Mouse (Mus musculus): ENCODE measurements around the gene Tshz3.
A peak's percentile ranks its signal among the peaks of the same experiment; 100 is the strongest.

Gene Tshz3

DNA sequence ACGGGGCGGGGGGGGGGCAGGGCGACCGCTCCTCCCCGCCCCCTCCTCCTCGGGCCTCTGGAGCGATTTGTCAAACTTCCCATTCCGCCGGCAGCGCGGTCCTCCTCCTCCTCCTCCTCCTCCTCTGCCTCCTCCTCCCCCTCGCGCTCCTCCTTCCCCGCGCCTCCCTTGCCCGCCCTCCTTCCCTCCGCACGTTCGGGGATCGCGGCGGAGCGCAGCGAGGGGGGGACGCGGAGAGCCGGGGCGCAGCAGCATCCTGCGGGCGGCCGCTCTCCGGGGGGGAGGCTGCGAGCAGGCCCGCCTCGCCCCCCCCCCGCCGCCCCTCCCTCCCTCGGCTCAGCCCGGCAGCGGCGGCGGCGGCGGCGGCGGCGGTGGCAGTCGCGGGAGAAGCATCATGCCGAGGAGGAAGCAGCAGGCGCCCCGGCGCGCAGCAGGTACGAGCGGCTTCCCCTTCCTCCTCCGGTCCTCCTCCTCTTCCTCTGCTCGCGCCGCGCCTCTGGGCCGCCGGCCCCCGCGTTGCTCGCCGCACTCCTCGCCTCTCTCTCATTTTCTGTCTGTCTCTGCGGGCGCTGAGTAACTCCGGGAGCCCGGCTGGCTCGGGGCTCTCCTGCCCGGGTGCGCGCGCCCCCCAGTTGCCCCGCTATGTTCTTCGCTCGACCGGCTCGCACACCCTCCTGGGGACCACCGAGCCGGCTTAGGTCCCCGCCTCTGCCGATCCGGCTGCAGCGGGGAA lies at the start of gene Tshz3:
TSS of gene Tshz3 (plus strand) at position 263 of the 733 bp plus-strand sequence.
- DNase-seq, result peak; percentile 73 to 80

DNA sequence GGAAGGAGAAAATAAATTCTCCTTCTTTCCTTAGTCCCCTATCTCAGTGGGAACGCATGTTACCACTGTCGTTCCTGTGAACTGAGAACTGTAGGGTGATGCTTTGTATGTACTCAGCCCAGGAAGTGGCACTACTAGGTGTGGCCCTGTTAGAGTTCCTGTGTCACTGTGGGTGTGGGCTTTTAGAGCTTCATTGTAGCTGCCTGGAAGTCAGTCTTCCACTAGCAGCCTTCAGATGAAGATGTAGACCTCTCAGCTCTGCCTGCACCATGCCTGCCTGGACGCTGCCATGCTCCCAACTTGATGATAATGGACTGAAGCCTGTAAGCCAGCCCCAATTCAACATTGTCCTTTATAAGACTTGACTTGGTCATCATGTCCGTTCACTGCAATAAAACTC lies 42.0 kb upstream of the Tshz3 start:
- no peak for DNase-seq

DNA sequence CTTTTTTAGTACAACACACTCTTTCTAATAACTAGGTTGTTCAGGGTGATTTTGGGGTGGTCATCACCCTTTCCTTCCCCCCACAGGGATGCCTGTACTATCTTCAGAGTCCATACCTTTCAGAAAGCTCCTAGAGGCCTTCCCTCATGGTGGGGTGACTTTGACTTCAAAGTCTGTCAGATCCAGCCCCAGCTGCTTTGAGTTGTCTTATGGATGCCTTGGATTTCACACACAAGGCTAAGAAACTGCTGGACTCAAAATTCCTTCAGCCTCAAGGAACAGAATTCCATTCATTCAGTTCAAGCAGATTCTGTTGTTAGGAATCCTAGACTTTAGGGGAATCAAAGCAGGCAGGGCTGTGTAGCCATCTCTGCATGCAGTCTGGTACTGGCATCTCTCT lies 41.5 kb upstream of the Tshz3 start:
- DNase-seq, result no peak

DNA sequence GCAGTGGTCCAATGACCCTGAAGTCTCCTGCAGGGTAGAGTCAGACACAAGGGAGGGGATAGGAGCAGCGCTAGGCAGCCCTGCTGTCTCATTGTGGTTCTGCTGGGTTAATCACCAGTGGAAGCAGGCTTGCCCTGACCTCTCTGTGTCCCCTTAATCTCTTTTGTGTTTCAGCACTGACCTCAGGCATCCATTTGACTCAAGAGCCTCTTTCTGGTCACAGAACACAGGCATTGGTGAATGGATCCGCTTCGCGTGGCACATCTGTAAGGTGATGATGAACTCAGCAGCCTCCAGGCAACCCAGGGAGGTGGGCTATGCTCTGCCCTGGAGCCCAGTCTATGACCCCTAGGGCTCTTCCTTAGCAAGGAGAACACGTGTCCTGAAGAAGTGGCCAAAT lies 39.6 kb upstream of the Tshz3 start:
- no peak for DNase-seq

DNA sequence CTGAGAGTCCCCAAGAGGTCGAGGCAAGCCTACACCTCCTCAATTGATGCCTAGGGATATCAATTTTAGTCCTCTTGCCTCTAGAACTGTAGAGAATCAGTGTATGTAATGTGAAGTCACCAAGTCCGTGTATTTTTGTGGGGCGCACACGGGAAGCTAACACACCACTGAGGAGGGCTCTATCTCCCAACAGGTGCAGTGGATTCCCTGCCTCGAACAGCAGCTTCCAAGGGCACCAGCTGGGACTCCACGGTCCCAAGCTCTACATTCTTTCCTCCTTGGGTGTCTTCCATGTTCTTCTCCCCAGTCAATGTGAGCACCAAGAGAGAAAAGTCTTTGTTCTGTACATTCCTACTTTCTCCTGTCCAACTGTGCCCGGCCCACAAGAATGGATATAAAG lies 38.7 kb upstream of the Tshz3 start:
- no peak for DNase-seq

DNA sequence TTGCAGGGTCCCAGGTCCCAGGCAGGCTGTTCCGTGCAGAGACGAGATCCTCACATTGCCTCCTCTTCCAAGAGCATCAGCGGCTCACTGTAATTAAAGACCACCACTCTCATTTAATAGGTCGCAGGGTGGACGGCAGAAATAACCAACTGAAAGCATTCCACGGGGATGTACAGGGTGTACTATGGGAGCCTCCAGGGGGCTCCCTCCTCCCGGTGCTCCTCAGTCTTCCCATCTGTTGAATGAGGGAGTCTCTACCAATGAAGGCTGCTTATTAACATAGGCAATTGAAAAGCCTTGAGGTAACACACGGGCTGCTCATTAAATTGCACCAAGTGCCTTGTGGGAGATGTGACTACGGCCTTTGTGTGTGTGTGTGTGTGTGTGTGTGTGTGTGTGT lies 37.3 kb upstream of the Tshz3 start:
- peak in 1 of 2 experiments; percentile 14 for DNase-seq

DNA sequence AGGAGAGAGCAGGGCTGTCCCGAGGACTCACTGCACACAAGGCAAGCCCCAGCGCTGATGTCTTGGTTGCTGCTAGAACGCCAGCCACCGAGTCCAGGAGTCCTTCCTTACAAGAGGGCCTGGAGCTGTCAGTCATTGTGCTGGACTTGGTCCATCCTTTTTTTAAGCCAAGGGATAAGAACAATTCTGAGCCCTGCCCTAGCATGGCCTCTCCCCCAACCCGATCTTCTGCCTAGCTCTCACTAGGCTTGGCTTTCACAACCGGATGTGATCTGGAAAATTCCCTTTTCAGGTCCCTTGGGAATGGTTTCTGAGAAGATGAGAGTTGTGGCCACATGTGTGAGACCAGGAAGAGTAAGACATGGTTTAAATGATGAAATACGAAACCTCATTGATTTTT lies 34.5 kb upstream of the Tshz3 start:
- DNase-seq, result peak in 1 of 2 experiments; percentile 3

DNA sequence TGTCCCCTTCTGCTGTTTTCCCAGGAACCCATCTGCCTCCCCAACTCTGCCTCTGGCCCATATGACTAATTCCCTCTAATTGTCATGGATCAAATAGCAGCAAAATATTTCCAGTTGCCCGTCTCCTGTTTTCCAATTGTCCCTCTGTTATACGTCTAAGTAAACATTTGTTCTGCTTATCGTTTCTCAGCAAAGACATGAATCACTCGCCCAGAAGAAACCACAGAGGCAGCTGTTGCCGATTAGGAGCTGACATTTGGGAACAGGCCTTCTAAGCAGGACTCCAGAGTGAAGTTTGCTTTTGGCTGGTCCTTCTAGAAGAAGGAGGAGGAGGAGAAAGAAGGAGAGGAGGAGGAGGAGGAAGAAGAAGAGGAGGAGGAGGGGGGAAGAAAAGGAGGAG lies 30.2 kb upstream of the Tshz3 start:
- DNase-seq, result no peak

DNA sequence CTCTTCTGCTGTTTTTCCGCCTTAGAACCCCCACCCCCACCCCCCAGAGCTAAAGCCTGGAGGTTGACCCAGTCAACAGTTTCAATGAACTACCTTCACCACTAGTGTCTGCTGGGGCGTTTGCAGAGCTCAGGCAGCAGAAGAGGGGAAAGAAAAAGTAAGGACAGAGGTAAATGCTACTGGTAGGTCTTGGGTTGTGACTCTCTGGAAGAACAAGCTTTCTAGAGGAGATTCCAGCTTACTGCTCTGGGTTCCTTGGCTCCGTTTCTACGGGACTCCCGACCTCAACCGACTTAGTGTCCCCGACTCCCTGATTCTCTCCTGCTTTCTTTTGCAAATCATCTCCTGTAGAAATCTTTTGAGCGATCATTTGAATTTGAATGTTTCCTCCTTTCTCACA lies 19.9 kb upstream of the Tshz3 start:
- DNase-seq, result no peak

DNA sequence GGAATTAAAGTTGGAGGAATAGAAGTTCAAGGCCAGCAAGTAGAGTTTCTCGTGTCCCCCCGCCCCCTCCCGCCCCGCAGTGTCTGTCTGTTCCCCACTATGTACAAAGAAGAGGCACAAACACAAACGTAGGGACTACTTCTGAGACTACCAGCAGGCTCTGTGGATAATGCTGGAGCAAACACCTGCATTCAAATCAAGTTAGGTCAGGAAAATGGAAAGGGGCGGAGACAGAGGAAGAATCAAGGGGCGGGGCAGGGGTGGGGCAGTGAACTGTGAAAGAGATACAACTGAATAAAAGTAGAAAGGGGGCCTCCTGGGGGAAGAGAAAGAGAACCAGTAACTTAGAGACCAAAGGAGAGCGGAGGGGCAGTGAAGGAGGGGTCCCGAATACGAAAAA lies 19.4 kb upstream of the Tshz3 start:
- DNase-seq, result no peak

DNA sequence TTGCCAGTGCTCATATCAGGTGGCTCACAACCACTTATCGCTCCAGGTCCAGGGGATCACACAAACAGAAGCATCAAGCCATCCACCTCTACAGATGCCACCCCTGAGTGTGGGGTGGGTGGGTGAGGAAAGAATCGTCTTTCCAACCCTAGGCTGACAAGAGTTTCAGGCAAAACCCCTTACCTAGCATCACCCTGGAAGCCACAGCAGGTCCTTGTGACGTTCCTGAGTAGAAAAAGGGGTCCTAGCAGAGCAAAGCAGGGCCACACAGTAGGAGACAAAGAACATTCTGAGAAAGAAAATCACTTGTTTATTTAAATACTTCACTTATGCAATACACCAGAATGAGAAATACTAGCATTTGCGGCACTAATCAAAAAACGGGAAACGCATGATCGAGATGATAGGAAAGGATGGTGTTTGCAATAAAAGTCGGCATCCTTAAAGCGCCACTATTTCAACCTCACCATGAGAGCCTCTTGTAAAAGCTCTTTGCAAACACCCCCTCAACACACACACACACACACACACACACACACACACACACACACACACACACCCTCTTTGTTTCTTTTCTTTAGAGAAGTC lies 18.8 kb upstream of the Tshz3 start:
- DNase-seq, result no peak

DNA sequence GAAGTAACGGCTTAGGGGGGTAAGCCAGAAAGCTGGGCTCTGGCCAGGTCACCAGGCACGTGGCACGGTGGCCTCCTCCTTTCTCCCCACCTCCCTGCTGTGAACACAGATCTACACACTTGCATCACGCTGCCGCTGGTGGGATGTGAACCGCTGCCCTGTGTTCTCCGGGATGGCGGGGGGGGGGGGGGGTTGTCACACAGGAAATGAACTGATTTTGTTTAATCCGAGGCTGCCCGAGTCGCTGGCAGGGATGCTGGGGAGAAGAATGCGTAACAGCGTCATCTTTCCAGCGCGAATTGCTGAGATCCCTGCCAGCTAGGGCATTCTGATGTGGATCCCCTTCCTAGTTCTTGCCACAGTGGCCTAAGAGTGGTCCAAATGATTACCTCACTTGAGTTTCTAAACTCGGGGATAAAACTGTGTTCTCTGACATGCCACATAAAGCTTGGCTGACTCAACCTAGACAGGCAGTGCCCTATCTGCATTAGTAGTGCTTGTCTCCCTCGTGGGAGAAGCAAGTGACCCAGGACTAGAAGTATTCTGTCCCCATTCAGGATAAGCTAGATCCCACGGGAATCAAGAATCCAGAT lies 18.0 kb upstream of the Tshz3 start:
- no peak for DNase-seq

DNA sequence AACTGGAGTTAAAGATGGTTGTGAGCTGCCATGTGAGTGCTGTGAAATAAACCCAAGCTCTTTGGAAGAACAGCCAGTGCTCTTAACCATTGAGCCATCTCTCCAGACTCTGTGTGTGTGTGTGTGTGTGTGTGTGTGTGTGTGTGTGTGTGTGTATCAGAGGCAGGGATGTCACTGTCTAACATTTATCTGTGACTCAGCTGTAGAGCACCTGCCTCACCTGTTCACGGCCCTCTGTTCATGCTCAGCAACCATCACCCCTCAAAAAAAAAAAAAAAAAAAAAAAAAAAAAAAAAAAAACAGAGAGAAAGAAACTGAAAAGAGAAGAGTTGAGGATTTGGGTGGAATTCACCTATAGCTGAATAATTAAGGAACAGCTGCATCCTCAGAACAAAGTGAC lies 10.4 kb upstream of the Tshz3 start:
- no peak for DNase-seq

DNA sequence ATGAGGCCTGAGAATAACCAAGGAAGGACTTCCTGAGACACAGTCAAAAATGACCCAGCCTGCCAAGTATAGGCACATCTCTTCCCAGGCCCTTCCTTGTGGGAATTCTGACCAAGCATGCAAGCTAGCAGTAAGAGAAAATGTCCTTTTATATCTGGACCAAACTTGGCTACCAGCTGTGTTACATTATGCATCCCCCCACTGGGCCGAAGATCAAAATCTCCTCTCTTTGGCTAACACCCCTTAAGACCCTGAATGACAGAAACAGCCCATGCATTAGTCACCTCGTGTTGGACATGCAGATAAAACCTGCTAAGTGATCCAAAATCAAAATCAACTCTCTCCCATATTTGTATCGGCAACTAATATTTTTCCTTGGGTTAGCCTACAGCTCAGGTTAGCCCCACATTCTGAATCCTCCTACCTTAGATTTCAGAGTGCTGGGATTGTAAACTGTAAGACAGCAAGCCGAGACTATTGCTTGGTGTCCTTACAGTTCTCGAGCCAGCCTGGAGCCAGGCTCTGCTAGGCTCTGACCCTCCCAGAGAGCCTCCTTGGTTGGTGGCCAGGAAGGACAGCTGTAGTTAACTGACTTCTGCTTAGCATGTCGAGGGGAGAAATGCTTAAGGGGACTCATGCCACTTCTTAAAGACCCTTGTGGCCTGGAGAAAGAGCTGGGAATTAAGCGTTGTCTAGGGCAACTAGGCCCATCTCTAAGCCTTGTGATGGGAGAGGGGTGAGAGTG lies 8.7 kb upstream of the Tshz3 start:
- no peak for DNase-seq

DNA sequence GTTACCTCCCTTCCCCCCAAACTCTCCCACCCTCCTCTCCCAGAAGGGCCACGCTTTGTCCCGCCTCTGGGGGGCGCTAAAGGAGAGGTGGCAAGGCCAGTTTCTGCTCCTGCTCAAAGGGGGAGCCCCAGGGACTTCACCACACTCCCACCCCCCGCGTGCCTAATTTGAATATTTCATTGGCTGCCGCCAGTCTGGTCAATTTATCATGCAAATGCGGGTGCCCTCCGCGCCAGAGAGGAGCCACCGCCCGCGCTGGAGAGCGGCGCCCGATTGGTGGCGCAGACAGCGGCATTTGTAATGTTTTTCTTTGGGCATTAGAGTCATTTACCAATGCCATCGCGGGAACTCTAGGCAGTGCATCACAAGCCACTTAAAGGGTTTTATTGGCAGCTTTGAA lies 7.4 kb upstream of the Tshz3 start:
- DNase-seq, result peak; percentile 26 to 59

DNA sequence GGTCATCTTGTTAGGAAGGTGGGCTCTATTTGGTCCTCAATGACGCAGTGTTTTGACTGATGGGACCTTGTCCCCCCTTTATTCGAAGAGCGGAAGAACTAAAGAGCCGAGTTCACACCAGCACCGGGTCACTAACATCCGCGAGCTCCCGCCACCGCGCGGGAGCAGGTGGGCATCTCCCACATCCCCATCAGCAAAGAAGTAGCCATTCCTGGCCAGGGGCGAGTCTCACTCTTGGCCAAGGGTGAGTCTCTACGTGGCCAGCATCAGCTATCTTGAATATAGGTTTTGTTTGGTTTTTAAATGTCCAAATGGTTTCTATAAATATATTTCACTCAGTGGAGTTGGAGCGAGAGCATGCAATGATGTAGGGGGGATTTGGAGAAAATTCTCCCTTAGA lies 6.3 kb upstream of the Tshz3 start:
- DNase-seq, result no peak

DNA sequence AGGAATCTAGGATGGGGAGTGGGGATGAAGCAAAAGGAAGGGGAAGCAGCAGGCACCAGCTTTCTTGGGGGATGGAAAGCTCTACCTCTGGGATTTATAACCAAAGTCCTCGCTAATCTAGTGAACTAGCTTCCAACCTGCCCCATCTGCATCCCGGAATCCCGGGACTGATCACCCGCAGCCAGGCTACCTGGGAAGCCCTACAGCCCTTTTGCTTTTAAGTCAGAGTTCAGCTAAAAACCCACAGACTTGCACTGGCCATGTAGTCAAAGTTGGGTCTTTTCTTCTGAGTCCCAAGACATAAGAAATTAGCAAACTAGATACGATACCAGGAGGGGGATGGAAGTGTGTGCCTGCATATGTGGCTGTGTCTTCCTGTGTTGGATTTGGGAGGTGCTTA lies 5.5 kb upstream of the Tshz3 start:
- no peak for DNase-seq

DNA sequence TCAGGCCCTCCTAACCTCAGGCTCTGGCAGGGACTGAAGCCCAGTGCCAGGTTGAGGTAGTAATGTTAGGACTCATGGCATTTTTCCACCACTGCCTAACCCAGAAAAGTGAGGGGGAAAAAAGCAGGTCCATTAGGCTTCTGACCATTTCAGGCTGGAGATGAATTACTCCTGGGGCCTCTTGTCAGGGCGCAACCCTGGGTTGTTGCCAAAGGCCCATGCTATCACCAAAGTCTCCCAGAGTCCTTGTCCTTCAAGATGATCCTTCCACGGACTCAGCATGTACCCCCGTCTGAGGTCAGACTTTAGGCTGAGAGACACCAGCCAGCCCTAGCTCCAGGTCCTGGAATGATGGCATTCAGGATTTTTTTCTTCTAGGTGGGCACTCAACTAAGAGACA lies 4.8 kb upstream of the Tshz3 start:
- no peak for DNase-seq

DNA sequence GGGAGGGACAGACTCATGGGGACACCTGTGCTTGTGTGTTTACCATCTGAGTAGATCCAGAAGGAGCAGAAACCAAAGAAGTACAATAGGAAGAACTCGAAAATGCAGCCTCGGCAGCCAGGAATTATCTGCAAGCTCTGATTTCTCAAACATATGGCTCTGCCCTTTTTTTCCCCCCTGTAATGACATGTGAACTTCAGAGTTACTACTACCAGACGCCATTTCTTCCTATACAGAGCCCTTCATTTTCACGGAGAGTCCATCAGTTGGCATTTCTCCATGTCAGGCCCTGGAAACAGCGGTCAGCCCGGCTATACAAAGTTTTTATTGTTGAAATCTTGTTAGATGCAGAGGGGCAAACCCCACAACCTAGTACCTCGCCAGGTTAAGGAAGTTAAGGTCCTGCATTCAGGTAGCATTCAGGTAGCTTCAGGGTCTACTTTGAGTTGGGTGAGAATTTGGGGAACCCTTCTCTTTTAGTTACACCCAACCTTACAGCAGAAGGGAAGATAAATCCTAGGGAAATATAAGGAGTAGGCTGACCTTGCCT lies 3.2 kb upstream of the Tshz3 start:
- DNase-seq, result no peak

DNA sequence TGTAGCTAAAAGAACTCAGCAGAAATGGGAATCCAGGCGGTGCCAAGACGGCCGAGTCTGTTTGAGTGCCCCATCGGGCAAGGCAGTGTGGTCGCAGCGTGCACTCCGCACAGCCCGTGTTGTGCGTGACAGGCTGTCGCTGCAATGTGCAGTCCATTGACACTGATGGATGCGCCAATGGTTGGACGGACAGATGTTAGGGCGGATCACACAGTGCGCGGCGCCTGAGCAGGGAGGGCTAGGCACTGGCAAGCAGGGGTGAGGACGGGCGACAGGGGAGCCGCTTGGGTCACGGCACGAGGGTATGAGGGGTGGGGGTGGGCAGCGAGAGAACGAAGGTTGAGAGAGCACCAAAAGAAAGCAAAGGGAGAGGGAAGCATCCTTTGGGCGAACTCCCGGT lies 2.6 kb upstream of the Tshz3 start:
- DNase-seq, result no peak

DNA sequence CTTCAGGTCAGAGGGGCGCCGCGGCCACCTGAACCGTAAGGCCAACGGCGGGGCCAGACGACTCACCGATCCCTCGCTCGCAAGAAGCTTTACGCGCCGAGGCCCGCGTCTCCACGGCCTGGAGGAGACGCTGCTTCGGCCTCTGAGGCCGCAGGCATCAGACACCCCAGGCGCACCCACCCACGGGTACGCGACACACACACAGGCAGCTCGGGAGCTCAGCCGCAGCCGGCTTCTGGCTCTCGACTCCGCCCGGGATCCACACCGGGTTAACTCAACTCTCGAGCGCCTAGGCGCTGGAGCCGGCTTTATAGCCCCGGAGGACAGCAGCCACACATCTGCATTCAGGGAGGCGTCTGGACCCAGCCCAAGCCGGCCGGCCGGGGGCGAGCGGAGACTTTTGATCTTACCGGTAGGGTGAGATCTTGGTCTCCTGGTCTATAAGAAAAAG lies 2.1 kb upstream of the Tshz3 start:
- peak; percentile 34 to 68 for DNase-seq

DNA sequence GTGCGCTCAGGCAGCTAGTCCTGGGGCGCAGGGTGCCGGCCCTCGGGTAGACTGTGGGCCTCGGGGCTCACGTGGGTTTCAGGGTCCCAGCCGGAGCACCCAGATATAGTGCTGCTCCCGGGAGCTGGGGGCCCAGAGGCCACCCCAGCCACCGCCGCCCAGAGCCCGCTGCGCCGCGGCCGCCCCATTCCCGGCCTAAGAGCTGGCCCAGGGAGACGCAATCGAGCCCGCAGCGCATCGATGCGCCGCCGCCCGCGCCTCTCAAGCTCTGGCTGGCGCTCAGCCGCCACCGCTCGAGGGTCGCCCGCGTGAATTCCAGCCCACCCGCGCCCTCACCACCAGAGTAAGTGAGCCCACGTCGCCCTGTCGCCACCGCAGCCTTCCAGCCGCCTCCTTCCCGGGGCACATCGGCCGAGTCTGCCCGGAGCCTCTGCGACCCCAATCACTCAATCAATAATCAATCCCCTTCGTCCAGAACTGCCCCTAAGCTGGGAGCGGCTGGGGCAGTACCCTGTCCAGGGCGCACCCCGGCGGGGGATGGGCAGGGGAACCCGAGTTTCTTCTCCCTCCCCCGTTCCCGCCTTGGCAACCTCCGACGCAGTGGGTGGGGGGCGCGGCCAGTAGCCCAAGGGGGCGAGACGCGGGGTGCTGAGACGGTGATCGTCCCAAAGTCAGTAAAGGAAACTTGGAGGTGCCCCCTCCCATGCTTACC lies 1.4 kb upstream of the Tshz3 start:
- peak; percentile 62 to 82 for DNase-seq

Data from kidney, postnatal 36 days (tissue).